Mouse (Mus musculus): ENCODE measurements around the gene Bcl9. TPM values are rescaled to one million over a fixed set of nuclear protein-coding genes. Genes with fewer than 3 reads are reported as not detected.

Bcl9 gene
- polyA plus RNA-seq, 1 experiment from 2014 or later: 36.0 TPM

GRCm38 (mm10) chr3:97254861-97255465, 42.8 kb downstream of the Bcl9 start:
- WGBS: 35% methylated on average over 5 of the region's 5 CpGs
- no peak overlapping the region for H3K27ac ChIP-seq (replicated peaks; ENCODE audit: low read depth, low read length)
- peaks cover 26% of the 10 kb centered on the region for H3K4me1 ChIP-seq (ENCODE audit: control insufficient read depth, insufficient read depth, low read length)
- no peaks in the 10 kb centered on the region for H3K27me3 ChIP-seq (replicated peaks; ENCODE audit: control insufficient read depth, insufficient read depth, low read length)
- 0 out of 2 replicates have a peak, but pooled peaks cover 7% of the 10 kb centered on the region for H3K36me3 ChIP-seq (ENCODE audit: control insufficient read depth, insufficient read depth, low read length)
- no peak overlapping the region for H3K4me3 ChIP-seq (ENCODE audit: low read depth, low read length)
- DNase-seq (ENCODE audit: low spot score) (no peak), ATAC-seq (ENCODE audit: low read depth) (no peak)
- H3K4me2 ChIP-seq (ENCODE audit: low read depth, low read length): no peak overlapping the region
- H3K9me3 ChIP-seq (ENCODE audit: control insufficient read depth, low read length): peaks cover 5% of the 10 kb centered on the region; the same call in 1 of the 2 replicates
- no peak overlapping the region for H3K9ac ChIP-seq (ENCODE audit: low read depth, low read length)

GRCm38 (mm10) chr3:97253823-97254600, 43.7 kb downstream of the Bcl9 start:
- peak; percentile 60 for ATAC-seq (ENCODE audit: low read depth)
- Histone ChIP-seq H3K27me3 (replicated peaks; ENCODE audit: control insufficient read depth, insufficient read depth, low read length) (no peaks in the 10 kb centered on the region), H3K9me3 (ENCODE audit: control insufficient read depth, low read length) (peaks cover 5% of the 10 kb centered on the region; the same call in 1 of the 2 replicates), H3K36me3 (ENCODE audit: control insufficient read depth, insufficient read depth, low read length) (0 out of 2 replicates have a peak, but pooled peaks cover 5% of the 10 kb centered on the region), H3K4me1 (ENCODE audit: control insufficient read depth, insufficient read depth, low read length) (peaks cover 26% of the 10 kb centered on the region), H3K9ac (ENCODE audit: low read depth, low read length) (no peak overlapping the region), H3K27ac (replicated peaks; ENCODE audit: low read depth, low read length) (peak overlapping the region; percentile 24), H3K4me3 (ENCODE audit: low read depth, low read length) (no peak overlapping the region), H3K4me2 (ENCODE audit: low read depth, low read length) (peak overlapping the region; percentile 16; the same call in 1 of the 2 replicates)
- 28% methylated on average over 9 of the region's 9 CpGs for WGBS
- peak; percentile 50 for DNase-seq (ENCODE audit: low spot score)

GRCm38 (mm10) chr3:97252896-97253295, 44.8 kb downstream of the Bcl9 start:
- Histone ChIP-seq H3K9ac (ENCODE audit: low read depth, low read length) (no peak overlapping the region), H3K9me3 (ENCODE audit: control insufficient read depth, low read length) (no peaks in the 10 kb centered on the region), H3K4me3 (ENCODE audit: low read depth, low read length) (no peak overlapping the region), H3K4me2 (ENCODE audit: low read depth, low read length) (no peak overlapping the region), H3K4me1 (ENCODE audit: control insufficient read depth, insufficient read depth, low read length) (peaks cover 26% of the 10 kb centered on the region), H3K27ac (replicated peaks; ENCODE audit: low read depth, low read length) (peak overlapping the region; percentile 28), H3K27me3 (replicated peaks; ENCODE audit: control insufficient read depth, insufficient read depth, low read length) (no peaks in the 10 kb centered on the region), H3K36me3 (ENCODE audit: control insufficient read depth, insufficient read depth, low read length) (no peaks in the 10 kb centered on the region)
- ATAC-seq (ENCODE audit: low read depth) (no peak), DNase-seq (ENCODE audit: low spot score) (no peak)
- WGBS: 66% methylated on average over 6 of the region's 6 CpGs

GRCm38 (mm10) chr3:97242629-97243167, 55.0 kb downstream of the Bcl9 start:
- Histone ChIP-seq H3K4me1 (ENCODE audit: control insufficient read depth, insufficient read depth, low read length) (peaks cover 5% of the 10 kb centered on the region; the same call in 1 of the 2 replicates), H3K9ac (ENCODE audit: low read depth, low read length) (no peak overlapping the region), H3K4me3 (ENCODE audit: low read depth, low read length) (no peak overlapping the region), H3K27ac (replicated peaks; ENCODE audit: low read depth, low read length) (no peak overlapping the region), H3K4me2 (ENCODE audit: low read depth, low read length) (no peak overlapping the region), H3K27me3 (replicated peaks; ENCODE audit: control insufficient read depth, insufficient read depth, low read length) (no peaks in the 10 kb centered on the region), H3K9me3 (ENCODE audit: control insufficient read depth, low read length) (no peaks in the 10 kb centered on the region), H3K36me3 (ENCODE audit: control insufficient read depth, insufficient read depth, low read length) (no peaks in the 10 kb centered on the region)
- WGBS: 62% methylated on average over 10 of the region's 10 CpGs
- ATAC-seq (ENCODE audit: low read depth) (peak; percentile 33; the same call in 1 of the 2 replicates), DNase-seq (ENCODE audit: low spot score) (peak; percentile 25)

GRCm38 (mm10) chr3:97241826-97242225, 55.9 kb downstream of the Bcl9 start:
- no peak for ATAC-seq (ENCODE audit: low read depth)
- 61% methylated on average over 6 of the region's 6 CpGs for WGBS
- H3K9ac ChIP-seq (ENCODE audit: low read depth, low read length): no peak overlapping the region

GRCm38 (mm10) chr3:97239793-97240192, 57.9 kb downstream of the Bcl9 start:
- DNase-seq (ENCODE audit: low spot score): no peak
- ATAC-seq (ENCODE audit: low read depth): no peak
- Histone ChIP-seq H3K27ac (replicated peaks; ENCODE audit: low read depth, low read length) (no peak overlapping the region), H3K9ac (ENCODE audit: low read depth, low read length) (no peak overlapping the region), H3K4me3 (ENCODE audit: low read depth, low read length) (no peak overlapping the region), H3K27me3 (replicated peaks; ENCODE audit: control insufficient read depth, insufficient read depth, low read length) (no peaks in the 10 kb centered on the region), H3K9me3 (ENCODE audit: control insufficient read depth, low read length) (no peaks in the 10 kb centered on the region), H3K36me3 (ENCODE audit: control insufficient read depth, insufficient read depth, low read length) (no peaks in the 10 kb centered on the region), H3K4me1 (ENCODE audit: control insufficient read depth, insufficient read depth, low read length) (peaks cover 5% of the 10 kb centered on the region; the same call in 1 of the 2 replicates), H3K4me2 (ENCODE audit: low read depth, low read length) (no peak overlapping the region)
- 89% methylated on average over 6 of the region's 6 CpGs for WGBS

More at GRCm38 (mm10) chr3:97241826-97242225, 55.9 kb downstream of the Bcl9 start:
- no peaks in the 10 kb centered on the region for H3K36me3 ChIP-seq (ENCODE audit: control insufficient read depth, insufficient read depth, low read length)
- peaks cover 5% of the 10 kb centered on the region; the same call in 1 of the 2 replicates for H3K4me1 ChIP-seq (ENCODE audit: control insufficient read depth, insufficient read depth, low read length)
- no peak overlapping the region for H3K4me2 ChIP-seq (ENCODE audit: low read depth, low read length)
- no peak overlapping the region for H3K27ac ChIP-seq (replicated peaks; ENCODE audit: low read depth, low read length)
- H3K4me3 ChIP-seq (ENCODE audit: low read depth, low read length): no peak overlapping the region
- no peaks in the 10 kb centered on the region for H3K9me3 ChIP-seq (ENCODE audit: control insufficient read depth, low read length)
- no peak for DNase-seq (ENCODE audit: low spot score)
- no peaks in the 10 kb centered on the region for H3K27me3 ChIP-seq (replicated peaks; ENCODE audit: control insufficient read depth, insufficient read depth, low read length)

GRCm38 (mm10) chr3:97239316-97239715, 58.4 kb downstream of the Bcl9 start:
- DNase-seq (ENCODE audit: low spot score): no peak
- Histone ChIP-seq H3K4me3 (ENCODE audit: low read depth, low read length) (no peak overlapping the region), H3K36me3 (ENCODE audit: control insufficient read depth, insufficient read depth, low read length) (no peaks in the 10 kb centered on the region), H3K27me3 (replicated peaks; ENCODE audit: control insufficient read depth, insufficient read depth, low read length) (no peaks in the 10 kb centered on the region), H3K9ac (ENCODE audit: low read depth, low read length) (no peak overlapping the region), H3K4me1 (ENCODE audit: control insufficient read depth, insufficient read depth, low read length) (peaks cover 5% of the 10 kb centered on the region; the same call in 1 of the 2 replicates), H3K4me2 (ENCODE audit: low read depth, low read length) (no peak overlapping the region), H3K27ac (replicated peaks; ENCODE audit: low read depth, low read length) (no peak overlapping the region), H3K9me3 (ENCODE audit: control insufficient read depth, low read length) (no peaks in the 10 kb centered on the region)
- WGBS: 88% methylated on average over 5 of the region's 5 CpGs
- ATAC-seq (ENCODE audit: low read depth): no peak

- H3K27me3 ChIP-seq (replicated peaks; ENCODE audit: control insufficient read depth, insufficient read depth, low read length): no peaks in the 10 kb centered on the region
- DNase-seq (ENCODE audit: low spot score): no peak
- no peak overlapping the region for H3K27ac ChIP-seq (replicated peaks; ENCODE audit: low read depth, low read length)
- peaks cover 5% of the 10 kb centered on the region; the same call in 1 of the 2 replicates for H3K4me1 ChIP-seq (ENCODE audit: control insufficient read depth, insufficient read depth, low read length)
- WGBS: 74% methylated on average over 2 of the region's 2 CpGs
- no peaks in the 10 kb centered on the region for H3K36me3 ChIP-seq (ENCODE audit: control insufficient read depth, insufficient read depth, low read length)
- no peak overlapping the region for H3K4me3 ChIP-seq (ENCODE audit: low read depth, low read length)
- H3K9ac ChIP-seq (ENCODE audit: low read depth, low read length): no peak overlapping the region
- ATAC-seq (ENCODE audit: low read depth): no peak
- no peaks in the 10 kb centered on the region for H3K9me3 ChIP-seq (ENCODE audit: control insufficient read depth, low read length)
- no peak overlapping the region for H3K4me2 ChIP-seq (ENCODE audit: low read depth, low read length)
Measured at GRCm38 (mm10) chr3:97238521-97238920, 59.2 kb downstream of the Bcl9 start.

All from embryonic facial prominence, embryonic 14.5 days (tissue).